Mouse (Mus musculus) lung, embryonic 16.5 days (tissue): ENCODE measurements around the gene Zbtb9. TPM values are rescaled to one million over a fixed set of nuclear protein-coding genes. Genes with fewer than 3 reads are reported as not detected.
"Not testable (repeated sequence)": the region's sequence is repeated elsewhere in the genome, so short reads cannot be mapped to it uniquely, and the experiment has no call there.

Source experiments
- ATAC-seq: fragments of 200-750 bp; cut with Nextera tagmentation; 2 replicates; pipeline ENCODE4 v1.8.0; 2017; ENCODE audit warnings: low read depth, mild to moderate bottlenecking, moderate library complexity
- H3K27ac ChIP-seq: fragments of 300-500 bp; sonication (generic); 2 replicates; pipeline ENCODE4 v1.5.1; 2014; ENCODE audit warnings: mild to moderate bottlenecking, control low read depth, low read length
- H3K27me3 ChIP-seq: fragments of 300-500 bp; sonication (generic); 2 replicates; pipeline ENCODE4 v1.6.1; 2014; ENCODE audit warnings: low read depth, low read length, mixed read lengths; ENCODE audit not compliant: control insufficient read depth, insufficient read depth
- H3K36me3 ChIP-seq: fragments of 300-500 bp; sonication (generic); 2 replicates; pipeline ENCODE4 v1.6.1; 2014; ENCODE audit warnings: low read length; ENCODE audit not compliant: control insufficient read depth, insufficient read depth
- H3K4me1 ChIP-seq: fragments of 300-500 bp; sonication (generic); replicated peaks from 2 replicates; pipeline ENCODE4 v1.6.1; 2014; ENCODE audit warnings: low read length, mixed read lengths; ENCODE audit not compliant: control insufficient read depth, insufficient read depth
- H3K4me2 ChIP-seq: fragments of 300-500 bp; sonication (generic); 2 replicates; pipeline ENCODE4 v1.6.1; 2014; ENCODE audit warnings: low read depth, low read length, control low read depth
- H3K4me3 ChIP-seq: fragments of 300-500 bp; sonication (generic); 2 replicates; pipeline ENCODE4 v1.5.1; 2014; ENCODE audit warnings: mild to moderate bottlenecking, low read length, control low read depth
- H3K9ac ChIP-seq: fragments of 300-500 bp; sonication (generic); 2 replicates; pipeline ENCODE4 v1.6.1; 2014; ENCODE audit warnings: low read length, control low read depth
- H3K9me3 ChIP-seq: fragments of 300-500 bp; sonication (generic); 2 replicates; pipeline ENCODE4 v1.6.1; 2016; ENCODE audit warnings: low read length; ENCODE audit not compliant: control insufficient read depth
- WGBS: fragments of 180-500 bp; shearing (Covaris S2); extraction: QIAGEN DNeasy Blood & Tissue Kit; methylation state at CpG from one replicate; pipeline ENCODE4 v1.1.7; 2014; 5-methylcytosine and 5-hydroxymethylcytosine counted together
- polyA plus RNA-seq: library from polyadenylated mRNA; unstranded; fragments of >200 nt; fragmentation: Nextera tagmentation; extraction: Ambion mirVana; gene quantifications from 2 replicates; pipeline ENCODE4 v1.2.1, GENCODE M21; 2015

Zbtb9 gene
- 16.5 and 17.1 TPM in 2 replicates for polyA plus RNA-seq

GRCm38 (mm10) chr17:26972703-26973574, at the start of gene Zbtb9:
Zbtb9 (plus strand) TSS chr17:26973167.
- under 1% methylated on average over 75 of the region's 75 CpGs for WGBS
- peak within 1 kb of the TSS; percentile 94 for H3K4me2 ChIP-seq
- H3K36me3 ChIP-seq: peaks cover 21% of the 10 kb centered on the region
- peak within 1 kb of the TSS; percentile 92 for H3K9ac ChIP-seq
- no peaks in the 10 kb centered on the region for H3K9me3 ChIP-seq
- H3K27ac ChIP-seq: peak within 1 kb of the TSS; percentile 96
- peak within 1 kb of the TSS; percentile 70 for H3K4me3 ChIP-seq
- ATAC-seq: peak; percentile 99
- peaks cover 28% of the 10 kb centered on the region for H3K4me1 ChIP-seq
- no peaks in the 10 kb centered on the region for H3K27me3 ChIP-seq

- WGBS: 95% methylated on average over 9 of the region's 9 CpGs
- not testable (repeated sequence) for ATAC-seq, H3K4me3 ChIP-seq, H3K27me3 ChIP-seq, H3K4me1 ChIP-seq, H3K27ac ChIP-seq, H3K9ac ChIP-seq, H3K9me3 ChIP-seq, H3K4me2 ChIP-seq
- H3K36me3 ChIP-seq: peaks cover 28% of the 10 kb centered on the region
Measured at GRCm38 (mm10) chr17:26925414-26925813, 47.6 kb upstream of the Zbtb9 start.

- WGBS: 63% methylated on average over 7 of the region's 7 CpGs
- peaks cover 18% of the 10 kb centered on the region for H3K36me3 ChIP-seq
- ATAC-seq: not testable (repeated sequence)
Measured at GRCm38 (mm10) chr17:26931795-26932194, 41.2 kb upstream of the Zbtb9 start.

GRCm38 (mm10) chr17:26932839-26933398, 40.0 kb upstream of the Zbtb9 start, which contains the start of gene Phf1:
Phf1 (plus strand) TSS chr17:26933052.
- no peaks in the 10 kb centered on the region for H3K27me3 ChIP-seq
- H3K9me3 ChIP-seq: no peaks in the 10 kb centered on the region
- peak; percentile 92 for ATAC-seq
- peak within 1 kb of the TSS; percentile 78 for H3K9ac ChIP-seq
- H3K4me1 ChIP-seq: peaks cover 17% of the 10 kb centered on the region
- H3K4me3 ChIP-seq: peak within 1 kb of the TSS; percentile 71
- peak within 1 kb of the TSS; percentile 89 for H3K4me2 ChIP-seq
- H3K27ac ChIP-seq: peak within 1 kb of the TSS; percentile 94
- WGBS: under 1% methylated on average over 32 of the region's 43 CpGs
- peaks cover 15% of the 10 kb centered on the region for H3K36me3 ChIP-seq

More at GRCm38 (mm10) chr17:26931795-26932194, 41.2 kb upstream of the Zbtb9 start:
- H3K4me1 ChIP-seq, H3K27ac ChIP-seq, H3K27me3 ChIP-seq, H3K9ac ChIP-seq, H3K4me3 ChIP-seq, H3K4me2 ChIP-seq, H3K9me3 ChIP-seq: not testable (repeated sequence)

GRCm38 (mm10) chr17:26933419-26933818, 39.5 kb upstream of the Zbtb9 start:
- Histone ChIP-seq H3K9me3 (no peaks in the 10 kb centered on the region), H3K27ac (peak overlapping the region; percentile 94), H3K4me3 (peak overlapping the region; percentile 71), H3K4me1 (peaks cover 22% of the 10 kb centered on the region), H3K9ac (peak overlapping the region; percentile 78), H3K4me2 (peak overlapping the region; percentile 89), H3K36me3 (peaks cover 15% of the 10 kb centered on the region), H3K27me3 (no peaks in the 10 kb centered on the region)
- peak; percentile 28 for ATAC-seq
- WGBS: 4% methylated on average over 13 of the region's 13 CpGs

GRCm38 (mm10) chr17:26933885-26934827, 38.8 kb upstream of the Zbtb9 start:
- peak overlapping the region; percentile 89 for H3K4me2 ChIP-seq
- no peaks in the 10 kb centered on the region for H3K9me3 ChIP-seq
- no peak for ATAC-seq
- WGBS: 75% methylated on average over 16 of the region's 16 CpGs
- H3K27ac ChIP-seq: no peak overlapping the region
- peak overlapping the region; percentile 71 for H3K4me3 ChIP-seq
- peak overlapping the region; percentile 78 for H3K9ac ChIP-seq
- no peaks in the 10 kb centered on the region for H3K27me3 ChIP-seq
- peaks cover 10% of the 10 kb centered on the region for H3K36me3 ChIP-seq
- H3K4me1 ChIP-seq: peaks cover 22% of the 10 kb centered on the region

- Histone ChIP-seq H3K27ac (no peak overlapping the region), H3K27me3 (no peaks in the 10 kb centered on the region), H3K9me3 (no peaks in the 10 kb centered on the region), H3K4me1 (peaks cover 23% of the 10 kb centered on the region), H3K9ac (no peak overlapping the region), H3K4me3 (no peak overlapping the region), H3K4me2 (no peak overlapping the region), H3K36me3 (peaks cover 3% of the 10 kb centered on the region)
- WGBS: 89% methylated on average over 9 of the region's 9 CpGs
- no peak for ATAC-seq
Measured at GRCm38 (mm10) chr17:26935027-26935426, 37.9 kb upstream of the Zbtb9 start.

- no peaks in the 10 kb centered on the region for H3K27me3 ChIP-seq
- no peaks in the 10 kb centered on the region for H3K9me3 ChIP-seq
- H3K27ac ChIP-seq: no peak overlapping the region
- WGBS: 74% methylated on average over 12 of the region's 12 CpGs
- H3K9ac ChIP-seq: no peak overlapping the region
- H3K36me3 ChIP-seq: peaks cover 3% of the 10 kb centered on the region
- no peak overlapping the region for H3K4me2 ChIP-seq
- peaks cover 27% of the 10 kb centered on the region for H3K4me1 ChIP-seq
- no peak overlapping the region for H3K4me3 ChIP-seq
- no peak for ATAC-seq
Measured at GRCm38 (mm10) chr17:26936453-26936852, 36.5 kb upstream of the Zbtb9 start.
